7 mouse cellular contexts compared by ENCODE assay signal in genomic region chr8:87662307-87662771, GRCm38 (mm10).
A peak's percentile ranks its signal among the peaks of the same experiment; 100 is the strongest.
DNase-seq lines count a peak whose midpoint lies in the region; TF ChIP-seq lines count a peak whose summit lies in the region.

No protein-coding gene starts in this region.

- no peaks in the 10 kb centered on the region; the same call in 1 of the 2 replicates for H3K36me3 ChIP-seq in E14TG2a.4 (ENCODE audit: insufficient read depth, low read length)
- H3K36me3 ChIP-seq in forebrain, embryonic 10.5 days (replicated peaks): peaks cover 21% of the 10 kb centered on the region
- peaks cover 7% of the 10 kb centered on the region for H3K36me3 ChIP-seq in limb, embryonic 10.5 days

- peak; percentile 67 to 71 for DNase-seq in B cell, adult 2 months
- DNase-seq in forebrain, embryonic 10.5 days (ENCODE audit: extremely low spot score, low spot score): peak; percentile 49
- DNase-seq in limb, embryonic 10.5 days (ENCODE audit: low spot score): peak; percentile 55
- DNase-seq in retina, postnatal 1 day: peak; percentile 56
- no peak for DNase-seq in frontal cortex, postnatal 14 days (ENCODE audit: low spot score in 2 of 2)
- DNase-seq in thymus, postnatal 0 days (ENCODE audit: low spot score): no peak

- H3K27me3 ChIP-seq in E14TG2a.4 (ENCODE audit: insufficient read depth, low read length): peaks cover 56% of the 10 kb centered on the region
- H3K27me3 ChIP-seq in forebrain, embryonic 10.5 days (ENCODE audit: poor library complexity, severe bottlenecking): peaks cover 59% of the 10 kb centered on the region
- H3K27me3 ChIP-seq in limb, embryonic 10.5 days (ENCODE audit: low read depth, poor library complexity, severe bottlenecking): peaks cover 19% of the 10 kb centered on the region

- TF ChIP-seq CTCF in E14TG2a.4 (conservative IDR thresholded peaks at IDR 0.05; ENCODE audit: low read length): no peak

- peak overlapping the region; percentile 75 for H3K4me3 ChIP-seq in E14TG2a.4 (replicated peaks; ENCODE audit: low read length)
- peak overlapping the region; percentile 48 for H3K4me3 ChIP-seq in forebrain, embryonic 10.5 days
- peak overlapping the region; percentile 43 for H3K4me3 ChIP-seq in limb, embryonic 10.5 days

- no peaks in the 10 kb centered on the region for H3K9me3 ChIP-seq in E14TG2a.4 (ENCODE audit: low read length)
- H3K9me3 ChIP-seq in forebrain, embryonic 10.5 days: no peaks in the 10 kb centered on the region
- no peaks in the 10 kb centered on the region for H3K9me3 ChIP-seq in limb, embryonic 10.5 days (replicated peaks)

- WGBS in forebrain, embryonic 10.5 days: 1% methylated on average over 27 of the region's 27 CpGs
- under 1% methylated on average over 27 of the region's 27 CpGs for WGBS in limb, embryonic 10.5 days

- H3K27ac ChIP-seq in forebrain, embryonic 10.5 days: peak overlapping the region; percentile 82
- peak overlapping the region; percentile 77 for H3K27ac ChIP-seq in limb, embryonic 10.5 days

- H3K4me1 ChIP-seq in E14TG2a.4 (replicated peaks; ENCODE audit: low read depth, low read length): peaks cover 40% of the 10 kb centered on the region
- H3K4me1 ChIP-seq in forebrain, embryonic 10.5 days: peaks cover 55% of the 10 kb centered on the region
- peaks cover 55% of the 10 kb centered on the region for H3K4me1 ChIP-seq in limb, embryonic 10.5 days

Comparison
In these comparisons a context has a peak if more than half of its experiments do, and no peak if none do; other contexts are left out.
1. DNase-seq: peak in B cell, adult 2 months (2 of 2), forebrain, embryonic 10.5 days (single experiment), limb, embryonic 10.5 days (single experiment) and retina, postnatal 1 day (single experiment); none in frontal cortex, postnatal 14 days (0 of 2) and thymus, postnatal 0 days (single experiment).
2. Peak in every context shown above with its lines, with median percentiles within 50 percentile points of each other: H3K4me3 ChIP-seq.